Mouse (Mus musculus) regulatory T cell (primary cell): ENCODE measurements around the gene Rab12.

Experiments used
- in situ Hi-C: fragments of 300-600 bp; cut with MboI, MseI; formaldehyde crosslinking; loops from one replicate; pipeline ENCODE4 v1.15.1; 2025; ENCODE audit warnings: high pct_unique_total_duplicates

The Rab12 gene

GRCm38 (mm10) chr17:66519554-66520553 is at the start of gene Rab12:
Rab12 (minus strand) TSS chr17:66519729.
- in situ Hi-C loops: loop anchor here (25.0 kb wide), 2 partner anchors 658 to 908 kb away; partner anchors contain the start of gene Vapa

GRCm38 (mm10) chr17:66564213-66564612 is 44.7 kb upstream of the Rab12 start:
- in situ Hi-C loops: no loop called here

DNA sequence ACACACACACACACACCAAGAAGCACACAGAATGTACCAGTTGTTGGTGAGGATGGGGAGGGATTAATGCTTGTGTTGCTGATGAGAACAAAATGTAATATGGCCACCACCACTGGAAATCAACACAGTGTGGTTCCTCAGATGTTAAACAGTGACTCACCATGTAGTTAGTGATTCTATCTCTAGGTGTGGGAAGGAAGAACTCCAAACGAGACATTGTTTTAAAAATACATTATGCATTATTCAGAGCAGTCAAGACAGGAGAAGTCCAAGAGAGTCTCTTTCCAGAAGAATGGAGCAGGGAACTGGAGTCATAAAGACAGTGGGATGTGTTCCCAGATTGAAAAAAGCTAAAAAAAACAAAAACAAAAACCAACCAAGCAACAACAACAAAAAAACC is 44.0 kb upstream of the Rab12 start:
- in situ Hi-C loops: no loop called here

DNA sequence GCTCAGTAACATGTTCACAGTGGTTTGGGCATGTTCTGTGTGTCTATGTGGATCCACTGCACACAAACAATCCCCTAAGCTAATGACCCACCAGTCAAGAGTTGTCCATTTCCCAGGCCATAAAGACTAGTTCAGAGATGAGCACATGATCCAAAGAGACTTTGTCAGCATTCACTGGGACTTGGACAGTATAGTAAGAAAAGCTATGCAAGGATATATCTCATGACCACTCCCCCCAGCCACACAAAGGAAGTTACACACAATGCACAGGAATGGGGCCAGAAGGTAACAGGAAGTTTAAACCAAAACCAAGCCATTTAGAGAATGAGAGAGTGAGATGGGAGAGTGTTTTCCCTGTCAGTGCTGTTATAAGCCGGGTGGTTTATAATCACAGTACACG is 41.9 kb upstream of the Rab12 start:
- in situ Hi-C loops: no loop called here

DNA sequence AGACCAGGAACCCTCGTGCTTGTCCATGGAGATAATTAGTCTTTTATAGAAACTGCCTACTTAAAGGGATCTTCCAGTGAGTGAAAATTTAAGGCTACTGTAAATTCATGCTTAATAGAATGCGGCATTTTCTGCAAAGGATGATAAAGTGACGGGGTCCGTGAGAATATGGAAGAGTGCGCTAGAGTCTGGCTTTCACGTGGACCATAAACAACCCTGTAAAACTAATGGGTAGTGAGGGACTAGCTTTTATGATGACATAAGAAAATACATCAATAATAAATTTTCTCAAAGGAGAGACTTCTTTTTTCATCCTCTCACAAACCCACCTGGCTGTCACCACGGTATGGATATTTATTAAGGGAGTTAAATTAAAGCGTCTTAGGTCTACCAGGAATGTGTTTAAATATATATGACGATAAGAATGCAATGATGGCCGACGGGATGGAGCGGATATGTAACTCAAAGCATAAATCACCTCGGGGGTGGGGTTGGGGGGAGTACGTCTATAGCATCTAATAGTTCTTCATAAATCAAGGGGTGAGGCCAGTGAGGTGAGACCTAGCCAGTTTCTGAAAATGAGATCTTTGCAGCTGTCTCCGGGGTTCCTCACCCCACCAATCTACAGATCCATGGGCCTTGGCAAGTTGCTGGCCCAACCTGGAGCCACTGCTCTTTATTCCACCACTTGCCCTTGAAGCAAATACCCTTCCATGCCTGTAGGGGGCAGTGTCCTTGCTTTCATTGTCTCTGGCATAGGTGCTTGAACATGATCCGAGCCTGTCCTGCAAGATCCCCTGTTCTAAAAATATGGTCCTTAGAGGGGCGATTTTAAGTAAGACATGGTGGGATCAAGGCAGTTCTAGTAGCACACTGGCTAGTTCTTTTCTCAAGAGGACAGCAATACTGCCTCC is 39.1 kb upstream of the Rab12 start:
- in situ Hi-C loops: loop anchor here (10.0 kb wide), 1 partner anchor 1364 kb away; no protein-coding TSS in a partner anchor

- in situ Hi-C loops: loop anchor here (10.0 kb wide), 1 partner anchor 1358 kb away; no protein-coding TSS in a partner anchor
Measured at GRCm38 (mm10) chr17:66552690-66553089, 33.2 kb upstream of the Rab12 start.

DNA sequence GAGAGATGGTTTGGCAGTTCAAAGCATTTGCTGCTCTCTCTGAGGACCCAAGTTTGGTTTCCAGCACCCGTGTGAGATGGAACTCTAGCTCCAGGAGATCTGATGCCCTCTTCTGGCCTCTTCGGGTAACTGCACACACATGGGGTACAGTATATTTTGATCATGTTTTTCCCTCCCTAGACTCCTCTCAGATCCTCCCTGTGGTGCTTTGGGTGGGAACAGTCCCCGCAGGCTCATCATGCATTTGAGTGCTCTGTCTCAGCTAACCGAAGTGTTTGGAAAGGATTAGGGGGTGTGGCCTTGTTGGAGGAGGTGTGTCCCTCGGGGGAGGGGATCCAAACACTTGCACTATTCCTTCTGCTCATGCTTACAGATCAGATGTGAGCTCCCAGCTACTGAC is 31.0 kb upstream of the Rab12 start:
- in situ Hi-C loops: loop anchor here (10.0 kb wide), 1 partner anchor 1356 kb away; no protein-coding TSS in a partner anchor

GRCm38 (mm10) chr17:66532285-66532684 is 12.8 kb upstream of the Rab12 start:
- in situ Hi-C loops: no loop called here

GRCm38 (mm10) chr17:66523396-66523795 is 3.9 kb upstream of the Rab12 start:
- in situ Hi-C loops: loop anchor here (25.0 kb wide), 2 partner anchors 661 to 911 kb away; partner anchors contain the start of gene Vapa

- in situ Hi-C loops: loop anchor here (25.0 kb wide), 2 partner anchors 660 to 910 kb away; partner anchors contain the start of gene Vapa
Measured at GRCm38 (mm10) chr17:66522631-66523030, 3.1 kb upstream of the Rab12 start.

- in situ Hi-C loops: loop anchor here (25.0 kb wide), 2 partner anchors 657 to 907 kb away; partner anchors contain the start of gene Vapa
Measured at GRCm38 (mm10) chr17:66518877-66519553, 514 bp downstream of the Rab12 start.

DNA sequence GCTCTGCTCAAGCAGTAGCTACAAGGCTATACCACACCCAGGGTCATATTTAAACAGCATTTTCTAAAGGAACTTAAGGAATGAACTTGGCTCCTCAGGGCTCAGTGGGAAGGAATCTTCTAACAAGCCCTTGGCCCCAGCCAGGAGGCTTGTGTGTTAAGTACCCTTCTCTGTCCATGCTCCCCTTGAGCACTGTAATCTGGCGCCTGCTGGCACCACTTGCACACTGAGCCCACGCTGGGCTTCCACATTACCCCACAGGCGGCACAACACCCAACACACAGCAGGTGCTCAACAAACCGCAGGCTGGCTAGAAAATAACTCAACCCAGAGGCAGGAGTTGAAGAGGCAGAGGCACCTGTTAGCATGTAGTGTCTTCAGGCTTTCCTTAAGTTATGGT is 2.6 kb downstream of the Rab12 start:
- in situ Hi-C loops: loop anchor here (25.0 kb wide), 2 partner anchors 655 to 905 kb away; partner anchors contain the start of gene Vapa

- in situ Hi-C loops: loop anchor here (25.0 kb wide), 2 partner anchors 652 to 902 kb away; partner anchors contain the start of gene Vapa
Measured at GRCm38 (mm10) chr17:66514288-66514995, 5.1 kb downstream of the Rab12 start.

- in situ Hi-C loops: loop anchor here (25.0 kb wide), 2 partner anchors 650 to 900 kb away; partner anchors contain the start of gene Vapa
Measured at GRCm38 (mm10) chr17:66512202-66512956, 7.2 kb downstream of the Rab12 start.

DNA sequence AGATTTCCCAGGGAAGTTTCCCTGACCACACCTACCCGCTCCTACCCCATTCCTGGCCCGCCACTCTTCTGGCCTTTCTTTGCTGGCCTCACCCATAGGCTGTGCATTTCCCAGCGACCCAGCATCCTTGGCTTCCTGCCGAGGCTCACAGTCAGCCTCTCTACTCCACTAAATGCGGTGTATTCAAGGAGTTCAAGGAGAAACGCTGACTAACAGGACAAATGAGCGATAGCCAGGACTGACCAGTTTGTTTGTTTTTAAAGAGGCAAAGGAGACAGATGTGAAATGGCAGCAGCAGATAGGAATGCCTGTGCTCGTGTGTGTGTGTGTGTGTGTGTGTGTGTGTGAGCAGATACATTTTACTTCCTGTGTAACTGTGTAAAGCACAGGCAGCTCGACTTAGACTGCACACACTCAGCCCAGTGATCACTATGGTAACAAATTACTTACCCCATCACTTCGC is 9.3 kb downstream of the Rab12 start:
- in situ Hi-C loops: loop anchor here (25.0 kb wide), 2 partner anchors 648 to 898 kb away; partner anchors contain the start of gene Vapa

GRCm38 (mm10) chr17:66507049-66507954 is 12.2 kb downstream of the Rab12 start:
- in situ Hi-C loops: loop anchor here (25.0 kb wide), 2 partner anchors 645 to 895 kb away; partner anchors contain the start of gene Vapa

GRCm38 (mm10) chr17:66504964-66505363 is 14.6 kb downstream of the Rab12 start:
- in situ Hi-C loops: loop anchor here (25.0 kb wide), 2 partner anchors 643 to 893 kb away; partner anchors contain the start of gene Vapa

DNA sequence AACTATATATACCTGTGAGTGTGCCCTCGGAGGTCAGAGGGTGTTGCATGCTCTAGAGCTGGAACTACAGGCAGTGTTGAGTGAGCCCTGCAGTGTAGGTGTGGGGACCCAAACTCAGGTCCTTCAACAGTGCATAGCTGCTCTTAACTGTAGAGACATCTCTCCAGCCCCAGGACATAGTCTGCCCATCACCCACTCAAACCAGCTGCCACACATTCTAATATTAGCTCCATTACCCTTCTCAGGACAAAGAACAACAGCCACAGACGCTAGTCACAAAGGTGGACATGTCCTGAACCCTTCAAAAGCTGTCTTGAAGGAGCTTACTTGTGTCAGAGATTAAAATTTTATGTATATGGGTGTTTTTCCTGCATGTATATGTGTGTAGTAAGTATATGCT is 15.3 kb downstream of the Rab12 start:
- in situ Hi-C loops: loop anchor here (25.0 kb wide), 2 partner anchors 642 to 892 kb away; partner anchors contain the start of gene Vapa
